ENCODE assay signal across 14 mouse cellular contexts in the genomic region with DNA sequence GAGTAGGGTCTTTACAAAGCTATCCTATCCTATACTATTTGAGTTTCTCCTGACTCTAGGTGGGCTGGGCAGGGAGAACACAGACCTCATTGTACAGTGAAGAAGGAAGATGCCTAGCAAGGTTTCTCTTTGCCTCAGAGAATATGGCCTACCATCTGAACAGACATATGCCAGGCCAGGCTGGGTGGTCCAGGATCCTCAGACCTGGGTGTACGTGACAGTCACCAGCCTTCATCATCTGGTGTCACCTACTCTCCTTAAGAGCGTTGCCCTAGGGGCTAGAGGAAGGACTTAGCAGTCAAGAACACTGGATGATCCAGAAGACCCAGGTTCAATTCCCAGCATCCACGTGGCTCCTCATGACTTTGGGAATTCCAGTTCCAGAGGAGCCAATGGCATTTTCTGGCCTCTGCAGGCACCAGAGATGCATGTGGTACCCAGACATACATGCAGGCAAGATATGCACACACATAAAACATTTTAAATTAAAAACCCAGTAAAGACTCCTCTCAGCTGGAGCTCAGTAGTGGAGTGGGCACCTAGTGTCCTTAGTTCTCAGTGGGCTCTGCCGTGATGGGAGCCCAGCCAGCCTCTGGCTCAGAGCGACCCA.
DNase-seq lines count a peak whose midpoint lies in the region; ATAC-seq and TF ChIP-seq lines count a peak whose summit lies in the region.
"Had no signal": no experiment of that assay in that cellular context is flagged by ENCODE, and none has a peak within 500 bp of the region (broad histone marks: within the 10 kb centered on the region; RNA-seq: fewer than 3 reads in every experiment).

No protein-coding gene starts in this region.

- 91% methylated on average over 5 of the region's 5 CpGs for WGBS in heart, embryonic 15.5 days
- WGBS in lung, embryonic 15.5 days, result 91% methylated on average over 5 of the region's 5 CpGs
- WGBS in embryonic facial prominence, embryonic 14.5 days, result 92% methylated on average over 5 of the region's 5 CpGs
- 96% methylated on average over 5 of the region's 5 CpGs for WGBS in cerebellum, adult 2 months

- TF ChIP-seq CTCF in cerebellum, adult 2 months (IDR thresholded peaks at IDR 0.05; ENCODE audit: borderline replicate concordance, insufficient read depth, low read depth, low read length), result no peak

- H3ac ChIP-seq in myocyte (ENCODE audit: control insufficient read depth, insufficient read length), result no peak overlapping the region

- ATAC-seq in heart, embryonic 15.5 days (replicated peaks; ENCODE audit: insufficient number of reproducible peaks, insufficient read depth, low FRiP score, low read depth), result no peak
- ATAC-seq in lung, embryonic 15.5 days (ENCODE audit: borderline replicate concordance, extremely low read depth, low FRiP score, low TSS enrichment), result no peak
- ATAC-seq in embryonic facial prominence, embryonic 14.5 days (ENCODE audit: low read depth), result no peak
- ATAC-seq: forebrain, embryonic 16.5 days; intestine, embryonic 16.5 days had no signal

- no peak for DNase-seq in heart, postnatal 36 days
- DNase-seq in lung, postnatal 4 days, result no peak
- DNase-seq in embryonic facial prominence, embryonic 14.5 days (ENCODE audit: low spot score), result no peak
- DNase-seq in cerebellum, adult 2 months, result no peak
- no peak for DNase-seq in cerebellum, postnatal 4 days (ENCODE audit: low spot score in 2 of 2)
- DNase-seq: adrenal gland, postnatal 14 days; gastrocnemius, postnatal 14 days; heart, postnatal 14 days had no signal

- peaks cover 41% of the 10 kb centered on the region for H3K4me1 ChIP-seq in heart, embryonic 15.5 days (replicated peaks)
- peaks cover 39% of the 10 kb centered on the region for H3K4me1 ChIP-seq in lung, embryonic 15.5 days
- H3K4me1 ChIP-seq in embryonic facial prominence, embryonic 14.5 days (ENCODE audit: control insufficient read depth, insufficient read depth, low read length), result peaks cover 42% of the 10 kb centered on the region
- H3K4me1 ChIP-seq in cerebellum, adult 2 months (ENCODE audit: control insufficient read depth, insufficient read depth, low read length), result peaks cover 7% of the 10 kb centered on the region

- intact Hi-C loops in heart, postnatal 36 days (cut with DNase I), result no loop called here

- H3K4me3 ChIP-seq in heart, embryonic 15.5 days, result no peak overlapping the region
- H3K4me3 ChIP-seq in lung, embryonic 15.5 days, result no peak overlapping the region
- no peak overlapping the region for H3K4me3 ChIP-seq in embryonic facial prominence, embryonic 14.5 days (ENCODE audit: low read depth, low read length)
- H3K4me3 ChIP-seq in myocyte, result no peak overlapping the region
- H3K4me3 ChIP-seq in cerebellum, adult 2 months (replicated peaks; ENCODE audit: insufficient read depth, low read depth, low read length), result no peak overlapping the region
- H3K4me3 ChIP-seq: liver, embryonic 15.5 days had no signal

- no peak overlapping the region for H3K4me2 ChIP-seq in heart, embryonic 15.5 days
- H3K4me2 ChIP-seq in lung, embryonic 15.5 days, result no peak overlapping the region
- H3K4me2 ChIP-seq in embryonic facial prominence, embryonic 14.5 days (ENCODE audit: low read depth, low read length), result 0 out of 2 replicates have a peak overlapping the region, but pooled peaks have one; percentile 39
- H3K4me2 ChIP-seq in myocyte (ENCODE audit: low read depth), result peak overlapping the region; percentile 76
- H3K4me2 ChIP-seq: liver, embryonic 15.5 days had no signal

- no peak for TF ChIP-seq POLR2A in myocyte (IDR thresholded peaks at IDR 0.05; ENCODE audit: insufficient read length, low read depth)
- no peak for TF ChIP-seq POLR2A in cerebellum, adult 2 months (IDR thresholded peaks at IDR 0.05; ENCODE audit: borderline replicate concordance, insufficient read depth, low read length)

- peaks cover 37% of the 10 kb centered on the region for H3K79me2 ChIP-seq in myocyte (ENCODE audit: control insufficient read depth, insufficient read depth)

- H3K36me3 ChIP-seq in heart, embryonic 15.5 days, result no peaks in the 10 kb centered on the region
- no peaks in the 10 kb centered on the region for H3K36me3 ChIP-seq in lung, embryonic 15.5 days
- H3K36me3 ChIP-seq in embryonic facial prominence, embryonic 14.5 days (ENCODE audit: control insufficient read depth, insufficient read depth, low read length), result no peaks in the 10 kb centered on the region
- H3K36me3 ChIP-seq in myocyte (ENCODE audit: control insufficient read depth, insufficient read depth), result no peaks in the 10 kb centered on the region
- H3K36me3 ChIP-seq: liver, embryonic 15.5 days had no signal

- peak overlapping the region; percentile 85 for H3K27ac ChIP-seq in heart, embryonic 15.5 days
- peak overlapping the region; percentile 84; the same call in 1 of the 2 replicates for H3K27ac ChIP-seq in lung, embryonic 15.5 days
- peak overlapping the region; percentile 89; the same call in 1 of the 2 replicates for H3K27ac ChIP-seq in embryonic facial prominence, embryonic 14.5 days (replicated peaks; ENCODE audit: low read depth, low read length)
- H3K27ac ChIP-seq in cerebellum, adult 2 months (ENCODE audit: insufficient read depth, low read length), result no peak overlapping the region
- H3K27ac ChIP-seq: liver, embryonic 15.5 days had no signal

- no peaks in the 10 kb centered on the region for H3K27me3 ChIP-seq in heart, embryonic 15.5 days
- H3K27me3 ChIP-seq in lung, embryonic 15.5 days, result no peaks in the 10 kb centered on the region
- no peaks in the 10 kb centered on the region for H3K27me3 ChIP-seq in embryonic facial prominence, embryonic 14.5 days (replicated peaks; ENCODE audit: control insufficient read depth, insufficient read depth, low read length)
- no peaks in the 10 kb centered on the region for H3K27me3 ChIP-seq in myocyte (ENCODE audit: control insufficient read depth, insufficient read depth, insufficient read length)
- no peaks in the 10 kb centered on the region for H3K27me3 ChIP-seq in cerebellum, adult 2 months (ENCODE audit: control insufficient read depth, insufficient read depth, low read length)
- H3K27me3 ChIP-seq: liver, embryonic 15.5 days had no signal

- no peaks in the 10 kb centered on the region for H3K9me3 ChIP-seq in heart, embryonic 15.5 days (replicated peaks)
- no peaks in the 10 kb centered on the region for H3K9me3 ChIP-seq in lung, embryonic 15.5 days
- no peaks in the 10 kb centered on the region for H3K9me3 ChIP-seq in embryonic facial prominence, embryonic 14.5 days (ENCODE audit: control insufficient read depth, low read length)
- H3K9me3 ChIP-seq: liver, embryonic 15.5 days had no signal

- no peak overlapping the region for H3K9ac ChIP-seq in heart, embryonic 15.5 days
- no peak overlapping the region for H3K9ac ChIP-seq in lung, embryonic 15.5 days
- no peak overlapping the region for H3K9ac ChIP-seq in embryonic facial prominence, embryonic 14.5 days (ENCODE audit: low read depth, low read length)
- H3K9ac ChIP-seq: liver, embryonic 15.5 days had no signal

TF ChIP-seq in myocyte, 11 proteins besides CTCF, POLR2A, EP300 and RAD21:
- no peak for TF ChIP-seq MYOG (IDR thresholded peaks at IDR 0.05; ENCODE audit: control insufficient read depth in 1 of 3, insufficient read depth in 1 of 3, insufficient read length in 2 of 3, low read depth in 2 of 3)
- TF ChIP-seq USF1 (IDR thresholded peaks at IDR 0.05; ENCODE audit: low read depth), result no peak
- no peak for TF ChIP-seq REST (IDR thresholded peaks at IDR 0.05; ENCODE audit: insufficient read depth, insufficient read length)
- TF ChIP-seq SRF (IDR thresholded peaks at IDR 0.05; ENCODE audit: control insufficient read depth, insufficient read length, low read depth), result no peak
- no peak for TF ChIP-seq POLR2AphosphoS2 (IDR thresholded peaks at IDR 0.05; ENCODE audit: insufficient read length, low read depth)
- no peak for TF ChIP-seq CEBPB (IDR thresholded peaks at IDR 0.05; ENCODE audit: insufficient read depth, poor library complexity, severe bottlenecking)
- TF ChIP-seq TCF3 (IDR thresholded peaks at IDR 0.05; ENCODE audit: insufficient read length, low read depth), result no peak
- no peak for TF ChIP-seq MAX (IDR thresholded peaks at IDR 0.05; ENCODE audit: low read depth)
- TF ChIP-seq TCF12 (IDR thresholded peaks at IDR 0.05; ENCODE audit: insufficient read depth, poor library complexity, severe bottlenecking), result no peak
- TF ChIP-seq MYOD1 (IDR thresholded peaks at IDR 0.05; ENCODE audit: control insufficient read depth in 1 of 3, insufficient read length in 2 of 3, low read depth in 2 of 3), result no peak
- no peak for TF ChIP-seq E2F4 (IDR thresholded peaks at IDR 0.05; ENCODE audit: insufficient read depth)

Comparison
In these comparisons a context has a peak if more than half of its experiments do, and no peak if none do; other contexts are left out.
1. H3K4me2 ChIP-seq: peak in embryonic facial prominence, embryonic 14.5 days (single experiment) and myocyte (single experiment); none in heart, embryonic 15.5 days (single experiment) and lung, embryonic 15.5 days (single experiment).